Mouse (Mus musculus): ENCODE measurements at regions not wholly inside any gene's neighbourhood (a gene's known extent, or its start where the extent isn't known, plus 50 kb on each side); places are given as distances from the start of the nearest gene placed in this dataset.
"Not testable (repeated sequence)": the region's sequence is repeated elsewhere in the genome, so short reads cannot be mapped to it uniquely, and the experiment has no call there.

DNA sequence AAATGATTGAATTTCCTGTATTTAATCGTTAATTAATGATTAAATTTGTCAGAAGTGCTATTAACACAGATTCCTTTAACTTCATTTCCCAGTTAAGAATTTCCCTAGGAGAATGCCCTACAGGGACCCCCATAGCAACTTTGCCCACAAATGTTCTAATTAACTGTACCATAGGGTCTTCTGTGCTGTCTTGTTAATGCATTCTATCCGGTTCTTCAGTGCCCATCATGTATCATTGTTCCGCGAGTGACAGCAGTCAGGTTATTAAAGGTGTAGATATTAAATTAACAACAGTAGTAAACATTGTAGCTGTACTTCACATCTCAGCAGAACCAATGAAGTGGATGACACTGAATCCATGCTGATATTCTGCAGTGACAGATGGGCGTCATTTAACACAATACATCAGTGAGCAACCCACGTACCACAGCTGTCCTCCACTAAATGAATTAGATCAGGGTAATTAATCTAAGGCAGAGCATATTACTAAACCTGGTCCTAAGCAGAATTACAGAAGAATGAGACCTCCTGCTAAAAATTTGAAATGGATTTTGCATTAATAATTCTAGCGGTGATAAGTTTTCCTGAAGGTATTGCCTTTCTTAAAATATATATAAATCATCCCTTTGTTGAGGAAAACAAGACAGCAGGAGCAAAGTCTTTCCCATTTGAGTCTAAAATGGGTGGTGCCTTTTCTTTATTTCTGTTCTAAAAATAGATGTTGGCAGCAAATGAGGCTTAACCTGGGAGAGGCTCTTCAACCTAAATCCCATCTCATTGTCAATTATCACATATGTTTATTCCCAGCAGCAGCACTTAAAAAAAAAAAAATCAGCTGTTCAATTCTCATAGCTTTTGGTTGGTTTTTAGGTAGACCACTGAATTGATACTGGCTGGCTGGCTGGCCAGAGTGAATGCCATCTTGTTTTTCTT, 872.3 kb downstream of the Nxph1 start:
- DNase-seq: peak; percentile 11

DNA sequence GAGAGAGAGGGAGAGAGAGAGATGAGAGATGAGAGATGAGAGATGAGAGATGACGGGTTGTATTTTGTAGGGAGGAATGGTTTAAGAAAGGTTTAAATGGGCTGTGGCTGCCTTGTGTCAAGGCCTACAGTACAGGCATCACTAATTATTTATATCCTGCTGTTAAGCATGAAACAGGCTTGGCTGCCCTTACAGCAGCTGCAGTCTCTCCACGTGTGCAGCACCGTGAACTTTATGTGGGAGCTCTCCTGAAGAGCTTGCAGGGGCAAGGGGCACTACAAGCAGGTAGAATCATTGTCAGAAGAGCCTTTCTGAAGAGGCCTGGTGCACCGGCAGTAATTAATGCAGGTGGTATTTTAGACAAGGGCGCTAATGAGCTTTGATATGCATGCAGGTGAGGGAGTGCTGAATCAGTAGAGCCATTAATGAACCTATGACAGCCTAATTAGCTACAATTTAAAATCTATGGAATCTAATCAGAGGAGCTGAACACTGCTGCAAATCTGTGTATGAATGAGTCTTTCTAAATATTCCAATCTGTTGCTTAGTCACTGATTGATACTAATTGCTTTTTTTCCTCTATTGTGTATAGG, 886.7 kb downstream of the Nxph1 start:
- DNase-seq: peak; percentile 1

DNA sequence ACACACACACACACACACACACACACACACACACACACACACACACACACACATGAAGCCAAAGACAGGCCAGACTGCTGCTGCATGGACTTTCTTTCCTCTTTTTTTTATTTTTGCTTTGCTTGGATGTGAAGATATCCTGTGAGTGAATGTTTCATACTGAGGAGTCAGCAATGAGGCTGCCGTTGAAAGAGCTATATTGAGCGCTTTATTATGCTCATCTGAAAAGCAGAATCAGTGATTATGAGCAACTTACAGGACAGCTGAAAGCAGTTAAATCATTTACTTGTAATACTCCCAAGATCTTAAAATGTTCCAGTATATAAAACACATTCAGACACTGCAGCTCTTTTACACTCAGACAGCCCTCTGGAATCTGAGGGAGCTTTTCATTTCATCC, 894.2 kb downstream of the Nxph1 start:
- no peak for DNase-seq

DNA sequence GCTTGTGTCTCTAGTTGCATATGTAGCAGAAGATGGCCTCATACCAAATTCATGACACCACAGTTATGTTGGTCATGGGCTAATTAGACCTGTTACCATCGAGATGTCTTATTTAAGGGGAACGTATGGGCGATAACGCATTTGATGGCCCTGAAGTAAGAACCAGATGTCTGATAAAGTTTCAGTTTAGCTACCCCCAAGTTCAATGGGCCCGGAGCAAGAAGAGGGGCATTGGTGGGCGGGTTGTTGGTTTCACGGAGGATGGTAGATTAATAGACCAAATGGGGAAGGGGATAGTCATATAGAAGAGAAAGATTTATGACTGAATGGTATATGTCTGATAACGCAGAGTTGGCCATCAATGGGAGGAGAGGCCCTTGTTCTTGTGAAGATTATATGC, 941.6 kb downstream of the Nxph1 start:
- not testable (repeated sequence) for DNase-seq
